Mouse (Mus musculus): ENCODE measurements around the gene Tpd52l2.

DNA sequence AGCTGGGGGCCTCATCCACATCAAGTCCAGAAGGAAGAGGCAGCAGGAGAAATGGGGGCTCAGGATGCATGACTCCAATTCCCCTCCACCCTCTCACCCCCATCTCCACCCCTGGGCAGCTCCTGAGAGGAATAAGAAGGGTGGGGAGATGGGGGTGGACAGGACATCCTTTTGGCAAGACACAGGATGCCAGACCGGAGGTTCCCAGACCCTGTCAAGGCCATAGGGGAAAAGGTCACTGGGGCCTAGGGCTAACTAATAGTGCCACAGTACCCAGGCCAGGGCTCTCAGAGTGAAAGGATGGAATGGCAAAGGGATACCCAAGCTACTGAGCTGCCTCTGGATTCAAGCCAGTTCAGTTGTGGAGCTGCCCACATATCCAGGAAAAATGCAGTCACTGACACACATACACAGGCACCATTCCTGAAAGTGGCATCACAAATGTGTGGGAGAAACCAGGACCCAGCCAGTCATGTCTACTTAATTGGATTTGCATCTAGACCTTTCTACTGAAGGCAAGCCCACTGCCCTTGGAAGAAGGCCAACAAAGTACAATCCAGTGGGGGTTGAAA, 24.6 kb upstream of the Tpd52l2 start:
- no peak for TF ChIP-seq POLR2A (IDR thresholded peaks at IDR 0.05; ENCODE audit: insufficient read length, low read depth)
- no peak for TF ChIP-seq TCF12 (IDR thresholded peaks at IDR 0.05; ENCODE audit: insufficient read depth, poor library complexity, severe bottlenecking)
- TF ChIP-seq MYOG (IDR thresholded peaks at IDR 0.05; ENCODE audit: control insufficient read depth in 1 of 3, insufficient read depth in 1 of 3, insufficient read length in 2 of 3, low read depth in 2 of 3): no peak
- TF ChIP-seq USF1 (IDR thresholded peaks at IDR 0.05; ENCODE audit: low read depth): no peak
- no peak for TF ChIP-seq E2F4 (IDR thresholded peaks at IDR 0.05; ENCODE audit: insufficient read depth)

Data from myocyte (in vitro differentiated cells).